Mouse (Mus musculus): Measurements from ENCODE around the gene Adamts15. TPM values are rescaled to one million over a fixed set of nuclear protein-coding genes. Genes with fewer than 3 reads are reported as not detected.

Adamts15 gene
- total RNA-seq, 1 experiment from 2014 or later: not detected

GRCm38 (mm10) chr9:30934827-30935226, 12.6 kb upstream of the Adamts15 start:
- ATAC-seq (ENCODE audit: extremely low read depth, insufficient number of reproducible peaks, low FRiP score, poor library complexity, severe bottlenecking): no peak

GRCm38 (mm10) chr9:30932346-30932745, 10.1 kb upstream of the Adamts15 start:
- no peak for ATAC-seq (ENCODE audit: extremely low read depth, insufficient number of reproducible peaks, low FRiP score, poor library complexity, severe bottlenecking)

- no peak for ATAC-seq (ENCODE audit: extremely low read depth, insufficient number of reproducible peaks, low FRiP score, poor library complexity, severe bottlenecking)
These were observed 6.5 kb upstream of the Adamts15 start for GRCm38 (mm10) chr9:30928759-30929158.

- ATAC-seq (ENCODE audit: extremely low read depth, insufficient number of reproducible peaks, low FRiP score, poor library complexity, severe bottlenecking): no peak
These were observed 770 bp downstream of the Adamts15 start for GRCm38 (mm10) chr9:30921261-30922103.

- ATAC-seq (ENCODE audit: extremely low read depth, insufficient number of reproducible peaks, low FRiP score, poor library complexity, severe bottlenecking): no peak
These were observed 1.5 kb downstream of the Adamts15 start for GRCm38 (mm10) chr9:30920736-30921135.

GRCm38 (mm10) chr9:30919686-30920085, 2.6 kb downstream of the Adamts15 start:
- ATAC-seq (ENCODE audit: extremely low read depth, insufficient number of reproducible peaks, low FRiP score, poor library complexity, severe bottlenecking): no peak

- ATAC-seq (ENCODE audit: extremely low read depth, insufficient number of reproducible peaks, low FRiP score, poor library complexity, severe bottlenecking): no peak
These were observed 3.5 kb downstream of the Adamts15 start for GRCm38 (mm10) chr9:30918466-30919356.

- no peak for ATAC-seq (ENCODE audit: extremely low read depth, insufficient number of reproducible peaks, low FRiP score, poor library complexity, severe bottlenecking)
These were observed 5.8 kb downstream of the Adamts15 start for GRCm38 (mm10) chr9:30916266-30916968.

GRCm38 (mm10) chr9:30914241-30914640, 8.0 kb downstream of the Adamts15 start:
- no peak for ATAC-seq (ENCODE audit: extremely low read depth, insufficient number of reproducible peaks, low FRiP score, poor library complexity, severe bottlenecking)

- ATAC-seq (ENCODE audit: extremely low read depth, insufficient number of reproducible peaks, low FRiP score, poor library complexity, severe bottlenecking): no peak
These were observed 8.8 kb downstream of the Adamts15 start for GRCm38 (mm10) chr9:30913429-30913828.

GRCm38 (mm10) chr9:30912161-30912560, 10.1 kb downstream of the Adamts15 start:
- no peak for ATAC-seq (ENCODE audit: extremely low read depth, insufficient number of reproducible peaks, low FRiP score, poor library complexity, severe bottlenecking)

- ATAC-seq (ENCODE audit: extremely low read depth, insufficient number of reproducible peaks, low FRiP score, poor library complexity, severe bottlenecking): no peak
These were observed 11.8 kb downstream of the Adamts15 start for GRCm38 (mm10) chr9:30910491-30910890.

GRCm38 (mm10) chr9:30908973-30909372, 13.3 kb downstream of the Adamts15 start:
- no peak for ATAC-seq (ENCODE audit: extremely low read depth, insufficient number of reproducible peaks, low FRiP score, poor library complexity, severe bottlenecking)

- ATAC-seq (ENCODE audit: extremely low read depth, insufficient number of reproducible peaks, low FRiP score, poor library complexity, severe bottlenecking): no peak
These were observed 14.0 kb downstream of the Adamts15 start for GRCm38 (mm10) chr9:30908296-30908690.

- ATAC-seq (ENCODE audit: extremely low read depth, insufficient number of reproducible peaks, low FRiP score, poor library complexity, severe bottlenecking): no peak
These were observed 14.5 kb downstream of the Adamts15 start for GRCm38 (mm10) chr9:30907677-30908295.

- no peak for ATAC-seq (ENCODE audit: extremely low read depth, insufficient number of reproducible peaks, low FRiP score, poor library complexity, severe bottlenecking)
These were observed 15.8 kb downstream of the Adamts15 start for GRCm38 (mm10) chr9:30906426-30906825.

- no peak for ATAC-seq (ENCODE audit: extremely low read depth, insufficient number of reproducible peaks, low FRiP score, poor library complexity, severe bottlenecking)
These were observed 16.4 kb downstream of the Adamts15 start for GRCm38 (mm10) chr9:30905861-30906260.

GRCm38 (mm10) chr9:30903266-30903665, 19.0 kb downstream of the Adamts15 start:
- ATAC-seq (ENCODE audit: extremely low read depth, insufficient number of reproducible peaks, low FRiP score, poor library complexity, severe bottlenecking): no peak

- no peak for ATAC-seq (ENCODE audit: extremely low read depth, insufficient number of reproducible peaks, low FRiP score, poor library complexity, severe bottlenecking)
These were observed 19.6 kb downstream of the Adamts15 start for GRCm38 (mm10) chr9:30902641-30903040.

All from neutrophil, adult 5-6 weeks (primary cell).